Comparison of ENCODE assay signal across 10 mouse cellular contexts in genomic region chr1:136127856-136128255, GRCm38 (mm10). TPM values are rescaled to one million over a fixed set of nuclear protein-coding genes. Genes with fewer than 3 reads are reported as not detected.
DNase-seq lines count a peak whose midpoint lies in the region; ATAC-seq and TF ChIP-seq lines count a peak whose summit lies in the region.
"Had no signal": no experiment of that assay in that cellular context is flagged by ENCODE, and none has a peak within 500 bp of the region (broad histone marks: within the 10 kb centered on the region; RNA-seq: fewer than 3 reads in every experiment).

No protein-coding gene starts in this region.

- H3K27ac ChIP-seq in heart, embryonic 12.5 days (ENCODE audit: poor library complexity, severe bottlenecking): 0 out of 2 replicates have a peak overlapping the region, but pooled peaks have one; percentile 27
- peak overlapping the region; percentile 65 for H3K27ac ChIP-seq in lung, embryonic 14.5 days (ENCODE audit: low read depth)
- 0 out of 2 replicates have a peak overlapping the region, but pooled peaks have one; percentile 4 for H3K27ac ChIP-seq in embryonic facial prominence, embryonic 10.5 days (replicated peaks)
- H3K27ac ChIP-seq: embryonic facial prominence, embryonic 12.5 days had no signal

- no peak for DNase-seq in heart, postnatal 10 days
- DNase-seq in lung, embryonic 14.5 days: peak; percentile 61
- DNase-seq in lung, postnatal 14 days: no peak
- no peak for DNase-seq in embryonic facial prominence, embryonic 10.5 days (ENCODE audit: low spot score)
- DNase-seq in naive thymus-derived CD4-positive, alpha-beta T cell, adult 2 months (ENCODE audit: low read depth): peak; percentile 65
- no peak for DNase-seq in frontal cortex, adult 2 months (ENCODE audit: extremely low spot score in 1 of 2, low spot score in 1 of 2)
- no peak for DNase-seq in ovary, adult 18-20 months (ENCODE audit: low spot score)
- DNase-seq: lung, postnatal 10 days had no signal

- no peak overlapping the region for H3K4me3 ChIP-seq in heart, embryonic 12.5 days
- H3K4me3 ChIP-seq in lung, embryonic 14.5 days (ENCODE audit: low read depth, low read length): no peak overlapping the region
- no peak overlapping the region for H3K4me3 ChIP-seq in embryonic facial prominence, embryonic 10.5 days
- H3K4me3 ChIP-seq: embryonic facial prominence, embryonic 12.5 days had no signal

- H3K27me3 ChIP-seq in heart, embryonic 12.5 days (replicated peaks): no peaks in the 10 kb centered on the region
- H3K27me3 ChIP-seq in lung, embryonic 14.5 days (ENCODE audit: insufficient read depth, low read length): no peaks in the 10 kb centered on the region
- peaks cover 25% of the 10 kb centered on the region for H3K27me3 ChIP-seq in embryonic facial prominence, embryonic 10.5 days (replicated peaks; ENCODE audit: low read depth, poor library complexity, severe bottlenecking)
- H3K27me3 ChIP-seq: embryonic facial prominence, embryonic 12.5 days had no signal

- H3K4me1 ChIP-seq in heart, embryonic 12.5 days (replicated peaks): peaks cover 62% of the 10 kb centered on the region
- H3K4me1 ChIP-seq in lung, embryonic 14.5 days (ENCODE audit: insufficient read depth): peaks cover 44% of the 10 kb centered on the region
- H3K4me1 ChIP-seq in embryonic facial prominence, embryonic 10.5 days: peaks cover 67% of the 10 kb centered on the region

- no peak overlapping the region for H3K9ac ChIP-seq in heart, embryonic 12.5 days
- no peak overlapping the region for H3K9ac ChIP-seq in lung, embryonic 14.5 days
- H3K9ac ChIP-seq: embryonic facial prominence, embryonic 12.5 days had no signal

- ATAC-seq in heart, embryonic 12.5 days (ENCODE audit: insufficient number of reproducible peaks, low FRiP score): no peak
- ATAC-seq in lung, embryonic 14.5 days (ENCODE audit: insufficient read depth): no peak

- 34% methylated on average over 3 of the region's 3 CpGs for WGBS in heart, embryonic 12.5 days
- WGBS in lung, embryonic 14.5 days: 41% methylated on average over 3 of the region's 3 CpGs
- 57% methylated on average over 3 of the region's 3 CpGs for WGBS in embryonic facial prominence, embryonic 10.5 days

- no peak for TF ChIP-seq CTCF in lung, embryonic 14.5 days (IDR thresholded peaks at IDR 0.05; ENCODE audit: low read depth)

- H3K4me2 ChIP-seq in heart, embryonic 12.5 days: no peak overlapping the region
- H3K4me2 ChIP-seq in lung, embryonic 14.5 days: no peak overlapping the region
- H3K4me2 ChIP-seq: embryonic facial prominence, embryonic 12.5 days had no signal

- intact Hi-C loops in heart, postnatal 10 days (cut with DNase I): no loop called here

- H3K36me3 ChIP-seq in heart, embryonic 12.5 days: no peaks in the 10 kb centered on the region
- H3K36me3 ChIP-seq in lung, embryonic 14.5 days (ENCODE audit: insufficient read depth): no peaks in the 10 kb centered on the region
- H3K36me3 ChIP-seq in embryonic facial prominence, embryonic 10.5 days (replicated peaks): no peaks in the 10 kb centered on the region
- H3K36me3 ChIP-seq: embryonic facial prominence, embryonic 12.5 days had no signal

- H3K9me3 ChIP-seq in heart, embryonic 12.5 days (replicated peaks): no peaks in the 10 kb centered on the region
- H3K9me3 ChIP-seq in lung, embryonic 14.5 days (ENCODE audit: low read depth, low read length): no peaks in the 10 kb centered on the region
- H3K9me3 ChIP-seq in embryonic facial prominence, embryonic 10.5 days: no peaks in the 10 kb centered on the region
- H3K9me3 ChIP-seq: embryonic facial prominence, embryonic 12.5 days had no signal

RNA-seq across cellular contexts. Expression of gene Kif21b, which starts 3.3 kb away (rescaled TPM):
- 3.3 and 3.4 TPM in 2 replicates for polyA plus RNA-seq in heart, embryonic 12.5 days (2016; fragmentation: Nextera tagmentation; extraction: Ambion mirVana)
- 1 to 10 TPM; 1.3 to 1.6 TPM for total RNA-seq in heart, postnatal 10 days (2021)
- 3.8 and 4.1 TPM in 2 replicates for polyA plus RNA-seq in lung, embryonic 14.5 days (2014; fragmentation: Nextera tagmentation; extraction: Ambion mirVana)
- 6.5 and 7.3 TPM in 2 replicates for polyA plus RNA-seq in embryonic facial prominence, embryonic 10.5 days (2016; fragmentation: Nextera tagmentation; extraction: Ambion mirVana)
- polyA plus RNA-seq in frontal cortex, adult 2 months (2012; rRNA removed): 42.1 and 45.8 TPM in 2 replicates

Comparison
In these comparisons a context has a peak if more than half of its experiments do, and no peak if none do; other contexts are left out.
1. DNase-seq: peak in lung, embryonic 14.5 days (single experiment) and naive thymus-derived CD4-positive, alpha-beta T cell, adult 2 months (single experiment); none in heart, postnatal 10 days (0 of 2), lung, postnatal 14 days (single experiment), embryonic facial prominence, embryonic 10.5 days (single experiment), frontal cortex, adult 2 months (0 of 2) and ovary, adult 18-20 months (single experiment).
2. H3K27ac ChIP-seq: peak in every context shown above with its lines; median percentile 65 in lung, embryonic 14.5 days; 27 in heart, embryonic 12.5 days; 4 in embryonic facial prominence, embryonic 10.5 days.